ENCODE assay signal across 24 mouse cellular contexts in the genomic region with DNA sequence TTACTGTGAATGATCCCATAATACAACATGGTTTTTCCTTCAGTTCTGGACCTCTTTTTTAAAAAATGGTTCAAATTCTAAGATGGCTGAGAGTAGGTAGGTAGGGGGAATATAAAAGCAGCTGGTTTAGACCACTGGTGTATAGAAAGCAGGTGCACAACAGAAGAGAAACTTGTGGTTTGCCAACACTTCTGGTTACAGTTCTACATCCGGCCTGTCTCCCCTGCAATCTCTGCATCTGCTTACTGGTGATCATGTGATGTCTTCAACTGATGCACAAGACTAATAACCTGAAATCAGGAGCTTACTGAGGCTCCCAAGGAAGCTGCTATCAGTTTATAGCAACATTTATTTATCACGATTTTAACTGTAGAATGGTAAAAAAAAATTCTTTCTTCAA.
DNase-seq lines count a peak whose midpoint lies in the region; ATAC-seq and TF ChIP-seq lines count a peak whose summit lies in the region.
"Had no signal": no experiment of that assay in that cellular context is flagged by ENCODE, and none has a peak within 500 bp of the region (broad histone marks: within the 10 kb centered on the region; RNA-seq: fewer than 3 reads in every experiment).

No protein-coding gene starts in this region.

- no peak for TF ChIP-seq CTCF in CH12.LX (conservative IDR thresholded peaks at IDR 0.05 in 1 of 2, IDR thresholded peaks at IDR 0.05 in 1 of 2; ENCODE audit: low read depth in 2 of 2, low read length in 2 of 2)

- no peaks in the 10 kb centered on the region for H3K79me2 ChIP-seq in CH12.LX (replicated peaks; ENCODE audit: control insufficient read depth, extremely low read depth, insufficient read depth, poor library complexity, severe bottlenecking)

- H3K4me1 ChIP-seq in CH12.LX (ENCODE audit: control insufficient read depth in 1 of 2, insufficient read depth in 2 of 2), result peaks cover 0 to 23% of the 10 kb centered on the region in 2 experiments; a peak in 2 of 4 replicates
- H3K4me1 ChIP-seq: embryonic facial prominence, embryonic 13.5 days; embryonic facial prominence, embryonic 15.5 days; forebrain, embryonic 10.5 days; forebrain, embryonic 12.5 days had no signal

- no peak for ATAC-seq in CD4-positive, CD25-positive, alpha-beta regulatory T cell, adult 4 months
- ATAC-seq: forebrain, embryonic 14.5 days; forebrain, embryonic 16.5 days had no signal

- intact Hi-C loops in left cerebral cortex, postnatal 14 days (cut with DNase I), result no loop called here
- intact Hi-C loops in gastrocnemius, postnatal 14 days (cut with DNase I; ENCODE audit: low total_unique reads), result no loop called here

- DNase-seq in CD4-positive, CD25-positive, alpha-beta regulatory T cell, adult 2 months (ENCODE audit: low read depth, low spot score), result peak; percentile 1
- peak; percentile 4 for DNase-seq in thymus, postnatal 14 days
- DNase-seq in thymus, postnatal 4 days, result no peak
- peak; percentile 83 for DNase-seq in CH12.LX (ENCODE audit: extremely low read depth)
- no peak for DNase-seq in left cerebral cortex, postnatal 14 days (ENCODE audit: low spot score in 2 of 2)
- no peak for DNase-seq in gastrocnemius, postnatal 14 days
- DNase-seq: adrenal gland, adult 2 months; adrenal gland, postnatal 10 days; adrenal gland, postnatal 25 days; cerebellum, adult 11 months; cerebellum, adult 18-20 months; cerebellum, adult 8-10 months; cerebellum, adult 9-11 months; cerebellum, postnatal 14 days; cerebellum, postnatal 36 days; embryo, embryonic 11 days had no signal

- no peak for TF ChIP-seq RAD21 in CH12.LX (IDR thresholded peaks at IDR 0.05; ENCODE audit: low read depth, low read length)

- H3K4me3 ChIP-seq in CH12.LX (replicated peaks in 1 of 3; ENCODE audit: low read depth in 2 of 3, low read length in 2 of 3, poor library complexity in 1 of 3), result no peak overlapping the region
- H3K4me3 ChIP-seq: embryonic facial prominence, embryonic 13.5 days; embryonic facial prominence, embryonic 15.5 days; erythroblast, embryonic 14.5 days; forebrain, embryonic 10.5 days; forebrain, embryonic 12.5 days had no signal

- no peak for TF ChIP-seq POLR2A in CH12.LX (IDR thresholded peaks at IDR 0.05; ENCODE audit: low read depth, low read length)

- no peaks in the 10 kb centered on the region for H3K27me3 ChIP-seq in CH12.LX (replicated peaks)
- H3K27me3 ChIP-seq: embryonic facial prominence, embryonic 13.5 days; embryonic facial prominence, embryonic 15.5 days; forebrain, embryonic 12.5 days had no signal

- dilution Hi-C loops in CH12.LX (cut with MboI; ENCODE audit: extremely low pct_ligation_motif_present, extremely low pct_unique_long_range_greater_than_20kb, low sequenced_read_pairs), result no loop called here

- no peak overlapping the region for H3K27ac ChIP-seq in CH12.LX (ENCODE audit: insufficient read depth, low read depth)
- H3K27ac ChIP-seq: embryonic facial prominence, embryonic 13.5 days; embryonic facial prominence, embryonic 15.5 days; forebrain, embryonic 10.5 days; forebrain, embryonic 12.5 days had no signal

- in situ Hi-C loops in CH12.LX (cut with MboI; ENCODE audit: low pct_ligation_motif_present, low pct_unique_long_range_greater_than_20kb, low sequenced_read_pairs), result no loop called here

- no peaks in the 10 kb centered on the region for H3K9me3 ChIP-seq in CH12.LX (replicated peaks; ENCODE audit: low read length)
- H3K9me3 ChIP-seq: embryonic facial prominence, embryonic 13.5 days; embryonic facial prominence, embryonic 15.5 days; forebrain, embryonic 10.5 days; forebrain, embryonic 12.5 days had no signal

- no peak overlapping the region for H3K9ac ChIP-seq in CH12.LX (ENCODE audit: insufficient read depth, low read depth)
- H3K9ac ChIP-seq: embryonic facial prominence, embryonic 13.5 days; embryonic facial prominence, embryonic 15.5 days; forebrain, embryonic 12.5 days had no signal

- H3K4me2 ChIP-seq in CH12.LX (ENCODE audit: insufficient read depth, low read depth, poor library complexity, severe bottlenecking), result no peak overlapping the region
- H3K4me2 ChIP-seq: embryonic facial prominence, embryonic 13.5 days; embryonic facial prominence, embryonic 15.5 days; forebrain, embryonic 12.5 days had no signal

- no peaks in the 10 kb centered on the region for H3K36me3 ChIP-seq in CH12.LX (replicated peaks in 1 of 2; ENCODE audit: control insufficient read depth in 1 of 2, insufficient read depth in 1 of 2, low read length in 1 of 2)
- H3K36me3 ChIP-seq: embryonic facial prominence, embryonic 13.5 days; embryonic facial prominence, embryonic 15.5 days; forebrain, embryonic 10.5 days; forebrain, embryonic 12.5 days had no signal

- peak; percentile 77 for TF ChIP-seq EP300 in CH12.LX (IDR thresholded peaks at IDR 0.05; ENCODE audit: low read length)

TF ChIP-seq in CH12.LX, 34 proteins besides CTCF, POLR2A, EP300 and RAD21:
- TF ChIP-seq MYC (IDR thresholded peaks at IDR 0.05; ENCODE audit: low read depth, low read length) (no peak), NRF1 (IDR thresholded peaks at IDR 0.05; ENCODE audit: low read depth, low read length) (no peak), USF2 (conservative IDR thresholded peaks at IDR 0.05; ENCODE audit: low read depth, low read length) (peak; percentile 55; the same call in 1 of the 2 replicates), MAFK (IDR thresholded peaks at IDR 0.05; ENCODE audit: insufficient replicate concordance, low read length) (0 out of 2 replicates have a peak, but pooled peaks have one; percentile 27), BHLHE40 (IDR thresholded peaks at IDR 0.05; ENCODE audit: low read depth, low read length) (peak; percentile 90), USF1 (IDR thresholded peaks at IDR 0.05; ENCODE audit: low read depth, low read length) (peak; percentile 42; the same call in 1 of the 2 replicates), TCF12 (IDR thresholded peaks at IDR 0.05; ENCODE audit: low read depth, low read length) (peak; percentile 54; the same call in 1 of the 2 replicates), SMC3 (IDR thresholded peaks at IDR 0.05; ENCODE audit: low read depth, low read length) (no peak), GABPA (IDR thresholded peaks at IDR 0.05; ENCODE audit: insufficient replicate concordance, low read depth, low read length) (no peak), ZKSCAN1 (IDR thresholded peaks at IDR 0.05; ENCODE audit: borderline replicate concordance, low read depth, low read length) (no peak), JUN (IDR thresholded peaks at IDR 0.05; ENCODE audit: insufficient read depth, low read depth, low read length) (no peak), HCFC1 (IDR thresholded peaks at IDR 0.05; ENCODE audit: low read depth, low read length) (no peak), NELFE (IDR thresholded peaks at IDR 0.05; ENCODE audit: low read depth, low read length) (no peak), UBTF (IDR thresholded peaks at IDR 0.05; ENCODE audit: low read depth, low read length) (no peak), ZC3H11A (IDR thresholded peaks at IDR 0.05; ENCODE audit: low read depth, low read length) (no peak)

Comparison
In these comparisons a context has a peak if more than half of its experiments do, and no peak if none do; other contexts are left out.
1. DNase-seq: peak in CD4-positive, CD25-positive, alpha-beta regulatory T cell, adult 2 months (single experiment), thymus, postnatal 14 days (single experiment) and CH12.LX (single experiment); none in thymus, postnatal 4 days (single experiment), left cerebral cortex, postnatal 14 days (0 of 2) and gastrocnemius, postnatal 14 days (single experiment).